Mouse (Mus musculus): ENCODE measurements around the gene Nlrp6. TPM values are rescaled to one million over a fixed set of nuclear protein-coding genes. Genes with fewer than 3 reads are reported as not detected.

The Nlrp6 gene
- polyA plus RNA-seq, 1 experiment from 2014 or later: 0.16 TPM

DNA sequence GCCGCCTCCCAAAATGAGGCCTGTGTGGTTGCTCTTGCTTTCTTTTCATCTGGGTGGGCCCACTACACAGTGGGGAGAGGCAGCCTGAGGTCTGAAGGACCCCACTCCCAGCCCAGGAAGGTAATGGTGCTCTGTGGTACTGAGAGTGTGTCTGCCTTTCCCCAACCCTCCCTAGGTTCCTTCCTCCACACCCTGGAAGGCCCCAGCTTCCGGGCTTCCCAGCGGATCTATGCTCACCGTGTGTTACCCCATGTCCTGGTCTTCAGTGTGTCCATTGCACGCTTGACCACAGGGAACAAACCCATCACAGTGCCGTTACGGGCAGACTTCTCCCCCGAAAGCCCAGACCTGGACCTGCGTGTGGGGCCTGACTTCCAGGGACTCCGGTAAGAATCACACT lies 22.1 kb downstream of the Nlrp6 start:
- no peak for ATAC-seq (ENCODE audit: low read depth)
- H3K4me1 ChIP-seq (replicated peaks; ENCODE audit: control insufficient read depth, insufficient read depth, low read length): peaks cover 21% of the 10 kb centered on the region
- H3K9ac ChIP-seq (ENCODE audit: low read length): peak overlapping the region; percentile 86; the same call in 1 of the 2 replicates
- no peaks in the 10 kb centered on the region for H3K27me3 ChIP-seq (ENCODE audit: control insufficient read depth, insufficient read depth, low read depth, low read length)
- H3K4me3 ChIP-seq (ENCODE audit: low read length): no peak overlapping the region
- peaks cover 10% of the 10 kb centered on the region for H3K36me3 ChIP-seq (ENCODE audit: control insufficient read depth, insufficient read depth, low read length)
- 86% methylated on average over 10 of the region's 10 CpGs for WGBS
- H3K27ac ChIP-seq (ENCODE audit: low read length): peak overlapping the region; percentile 95
- peak overlapping the region; percentile 62 for H3K4me2 ChIP-seq (ENCODE audit: low read depth, low read length)
- H3K9me3 ChIP-seq (ENCODE audit: control insufficient read depth, low read length): no peaks in the 10 kb centered on the region

DNA sequence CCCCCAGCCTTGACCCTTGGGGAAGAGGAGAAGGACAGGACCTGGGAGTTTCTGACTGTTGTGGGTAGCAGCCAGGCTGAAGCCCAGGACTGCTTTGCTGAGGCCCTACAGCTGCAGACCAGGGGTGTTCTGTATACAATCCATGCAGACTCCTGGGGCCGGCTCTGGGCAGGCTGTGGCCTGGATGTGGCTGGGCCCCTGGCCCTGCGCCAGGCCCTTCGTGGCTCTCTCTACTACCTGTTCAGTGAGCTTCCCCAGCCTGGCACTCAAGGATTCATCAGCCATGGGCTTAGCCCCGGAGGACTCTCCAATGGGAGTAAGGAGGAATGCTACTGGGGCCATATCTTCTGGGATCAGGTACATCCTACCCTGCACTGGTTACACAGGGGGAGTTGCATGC lies 22.7 kb downstream of the Nlrp6 start:
- WGBS: 62% methylated on average over 4 of the region's 4 CpGs
- H3K4me3 ChIP-seq (ENCODE audit: low read length): no peak overlapping the region
- H3K9ac ChIP-seq (ENCODE audit: low read length): no peak overlapping the region; the same call in 1 of the 2 replicates
- H3K27ac ChIP-seq (ENCODE audit: low read length): no peak overlapping the region
- H3K4me2 ChIP-seq (ENCODE audit: low read depth, low read length): no peak overlapping the region
- H3K9me3 ChIP-seq (ENCODE audit: control insufficient read depth, low read length): no peaks in the 10 kb centered on the region
- ATAC-seq (ENCODE audit: low read depth): no peak
- H3K4me1 ChIP-seq (replicated peaks; ENCODE audit: control insufficient read depth, insufficient read depth, low read length): peaks cover 21% of the 10 kb centered on the region
- H3K27me3 ChIP-seq (ENCODE audit: control insufficient read depth, insufficient read depth, low read depth, low read length): no peaks in the 10 kb centered on the region
- H3K36me3 ChIP-seq (ENCODE audit: control insufficient read depth, insufficient read depth, low read length): peaks cover 15% of the 10 kb centered on the region

GRCm38 (mm10) chr7:140944236-140944635 lies 23.5 kb downstream of the Nlrp6 start:
- no peak for ATAC-seq (ENCODE audit: low read depth)
- Histone ChIP-seq H3K9ac (ENCODE audit: low read length) (no peak overlapping the region), H3K9me3 (ENCODE audit: control insufficient read depth, low read length) (no peaks in the 10 kb centered on the region), H3K36me3 (ENCODE audit: control insufficient read depth, insufficient read depth, low read length) (peaks cover 23% of the 10 kb centered on the region), H3K27me3 (ENCODE audit: control insufficient read depth, insufficient read depth, low read depth, low read length) (no peaks in the 10 kb centered on the region), H3K4me3 (ENCODE audit: low read length) (no peak overlapping the region), H3K27ac (ENCODE audit: low read length) (no peak overlapping the region), H3K4me2 (ENCODE audit: low read depth, low read length) (no peak overlapping the region), H3K4me1 (replicated peaks; ENCODE audit: control insufficient read depth, insufficient read depth, low read length) (peaks cover 20% of the 10 kb centered on the region)
- WGBS: 84% methylated on average over 7 of the region's 7 CpGs

- H3K4me2 ChIP-seq (ENCODE audit: low read depth, low read length): no peak overlapping the region
- H3K27ac ChIP-seq (ENCODE audit: low read length): no peak overlapping the region
- 87% methylated on average over 5 of the region's 5 CpGs for WGBS
- H3K36me3 ChIP-seq (ENCODE audit: control insufficient read depth, insufficient read depth, low read length): peaks cover 26% of the 10 kb centered on the region
- H3K9me3 ChIP-seq (ENCODE audit: control insufficient read depth, low read length): no peaks in the 10 kb centered on the region
- no peak overlapping the region for H3K4me3 ChIP-seq (ENCODE audit: low read length)
- no peak for ATAC-seq (ENCODE audit: low read depth)
- no peaks in the 10 kb centered on the region for H3K27me3 ChIP-seq (ENCODE audit: control insufficient read depth, insufficient read depth, low read depth, low read length)
- H3K9ac ChIP-seq (ENCODE audit: low read length): no peak overlapping the region
- peaks cover 16% of the 10 kb centered on the region for H3K4me1 ChIP-seq (replicated peaks; ENCODE audit: control insufficient read depth, insufficient read depth, low read length)
These were observed 24.5 kb downstream of the Nlrp6 start for GRCm38 (mm10) chr7:140945247-140945646.

DNA sequence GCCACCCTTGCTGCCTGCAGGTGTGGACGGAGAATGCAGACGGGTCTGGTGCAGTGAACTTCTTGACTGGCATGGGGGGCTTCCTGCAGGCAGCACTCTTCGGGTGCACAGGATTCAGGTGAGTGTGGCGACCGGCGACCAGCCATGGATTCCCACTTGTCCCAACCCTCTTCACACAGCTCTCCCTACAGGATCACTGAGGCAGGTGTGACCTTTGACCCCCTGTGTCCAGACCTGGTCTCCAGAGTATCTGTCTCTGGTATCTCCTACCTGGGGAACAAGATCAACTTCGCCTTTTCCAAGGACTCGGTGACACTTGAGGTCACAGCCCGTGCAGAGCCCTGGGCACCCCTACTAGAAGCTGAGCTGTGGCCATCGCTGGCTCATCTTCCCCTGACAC lies 25.6 kb downstream of the Nlrp6 start:
- Histone ChIP-seq H3K4me3 (ENCODE audit: low read length) (no peak overlapping the region), H3K27me3 (ENCODE audit: control insufficient read depth, insufficient read depth, low read depth, low read length) (no peaks in the 10 kb centered on the region), H3K9ac (ENCODE audit: low read length) (no peak overlapping the region), H3K27ac (ENCODE audit: low read length) (no peak overlapping the region), H3K4me2 (ENCODE audit: low read depth, low read length) (no peak overlapping the region), H3K36me3 (ENCODE audit: control insufficient read depth, insufficient read depth, low read length) (peaks cover 26% of the 10 kb centered on the region), H3K4me1 (replicated peaks; ENCODE audit: control insufficient read depth, insufficient read depth, low read length) (peaks cover 26% of the 10 kb centered on the region), H3K9me3 (ENCODE audit: control insufficient read depth, low read length) (no peaks in the 10 kb centered on the region)
- 87% methylated on average over 10 of the region's 10 CpGs for WGBS
- no peak for ATAC-seq (ENCODE audit: low read depth)

- Histone ChIP-seq H3K36me3 (ENCODE audit: control insufficient read depth, insufficient read depth, low read length) (peaks cover 26% of the 10 kb centered on the region), H3K9ac (ENCODE audit: low read length) (no peak overlapping the region), H3K27ac (ENCODE audit: low read length) (peak overlapping the region; percentile 33; the same call in 1 of the 2 replicates), H3K9me3 (ENCODE audit: control insufficient read depth, low read length) (no peaks in the 10 kb centered on the region), H3K4me3 (ENCODE audit: low read length) (no peak overlapping the region), H3K4me2 (ENCODE audit: low read depth, low read length) (no peak overlapping the region), H3K4me1 (replicated peaks; ENCODE audit: control insufficient read depth, insufficient read depth, low read length) (peaks cover 28% of the 10 kb centered on the region), H3K27me3 (ENCODE audit: control insufficient read depth, insufficient read depth, low read depth, low read length) (no peaks in the 10 kb centered on the region)
- ATAC-seq (ENCODE audit: low read depth): no peak
- 33% methylated on average over 7 of the region's 7 CpGs for WGBS
These were observed 26.3 kb downstream of the Nlrp6 start for GRCm38 (mm10) chr7:140946980-140947379.

- Histone ChIP-seq H3K4me3 (ENCODE audit: low read length) (no peak overlapping the region), H3K9ac (ENCODE audit: low read length) (no peak overlapping the region), H3K36me3 (ENCODE audit: control insufficient read depth, insufficient read depth, low read length) (peaks cover 26% of the 10 kb centered on the region), H3K27me3 (ENCODE audit: control insufficient read depth, insufficient read depth, low read depth, low read length) (no peaks in the 10 kb centered on the region), H3K4me1 (replicated peaks; ENCODE audit: control insufficient read depth, insufficient read depth, low read length) (peaks cover 18% of the 10 kb centered on the region), H3K9me3 (ENCODE audit: control insufficient read depth, low read length) (no peaks in the 10 kb centered on the region), H3K4me2 (ENCODE audit: low read depth, low read length) (no peak overlapping the region), H3K27ac (ENCODE audit: low read length) (peak overlapping the region; percentile 14; the same call in 1 of the 2 replicates)
- ATAC-seq (ENCODE audit: low read depth): no peak
- WGBS: 65% methylated on average over 8 of the region's 8 CpGs
These were observed 27.5 kb downstream of the Nlrp6 start for GRCm38 (mm10) chr7:140948161-140948560.

DNA sequence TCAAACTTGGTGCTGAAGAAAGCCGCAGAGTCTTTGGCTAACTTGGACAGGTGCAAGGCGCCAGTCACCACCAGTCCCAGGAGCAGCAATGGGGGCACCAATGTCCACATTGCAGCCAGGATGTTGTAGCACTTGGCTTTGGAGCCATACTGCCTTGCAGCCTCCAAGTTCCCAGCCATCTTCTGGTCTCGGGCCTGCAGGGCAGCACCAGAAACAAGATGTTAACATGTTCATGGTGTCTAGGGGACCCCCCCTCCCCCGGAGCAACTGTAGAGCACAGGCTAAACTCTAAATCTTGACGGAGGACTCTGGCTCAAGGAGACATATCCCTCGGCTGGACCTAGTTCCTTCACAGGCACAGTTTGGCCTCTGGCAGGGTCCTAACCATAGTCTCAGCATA lies 28.6 kb downstream of the Nlrp6 start:
- no peak overlapping the region for H3K4me3 ChIP-seq (ENCODE audit: low read length)
- no peaks in the 10 kb centered on the region for H3K9me3 ChIP-seq (ENCODE audit: control insufficient read depth, low read length)
- H3K4me2 ChIP-seq (ENCODE audit: low read depth, low read length): no peak overlapping the region
- peaks cover 26% of the 10 kb centered on the region for H3K36me3 ChIP-seq (ENCODE audit: control insufficient read depth, insufficient read depth, low read length)
- 84% methylated on average over 6 of the region's 6 CpGs for WGBS
- H3K27ac ChIP-seq (ENCODE audit: low read length): no peak overlapping the region
- no peaks in the 10 kb centered on the region for H3K27me3 ChIP-seq (ENCODE audit: control insufficient read depth, insufficient read depth, low read depth, low read length)
- H3K9ac ChIP-seq (ENCODE audit: low read length): no peak overlapping the region
- ATAC-seq (ENCODE audit: low read depth): no peak
- peaks cover 19% of the 10 kb centered on the region for H3K4me1 ChIP-seq (replicated peaks; ENCODE audit: control insufficient read depth, insufficient read depth, low read length)

DNA sequence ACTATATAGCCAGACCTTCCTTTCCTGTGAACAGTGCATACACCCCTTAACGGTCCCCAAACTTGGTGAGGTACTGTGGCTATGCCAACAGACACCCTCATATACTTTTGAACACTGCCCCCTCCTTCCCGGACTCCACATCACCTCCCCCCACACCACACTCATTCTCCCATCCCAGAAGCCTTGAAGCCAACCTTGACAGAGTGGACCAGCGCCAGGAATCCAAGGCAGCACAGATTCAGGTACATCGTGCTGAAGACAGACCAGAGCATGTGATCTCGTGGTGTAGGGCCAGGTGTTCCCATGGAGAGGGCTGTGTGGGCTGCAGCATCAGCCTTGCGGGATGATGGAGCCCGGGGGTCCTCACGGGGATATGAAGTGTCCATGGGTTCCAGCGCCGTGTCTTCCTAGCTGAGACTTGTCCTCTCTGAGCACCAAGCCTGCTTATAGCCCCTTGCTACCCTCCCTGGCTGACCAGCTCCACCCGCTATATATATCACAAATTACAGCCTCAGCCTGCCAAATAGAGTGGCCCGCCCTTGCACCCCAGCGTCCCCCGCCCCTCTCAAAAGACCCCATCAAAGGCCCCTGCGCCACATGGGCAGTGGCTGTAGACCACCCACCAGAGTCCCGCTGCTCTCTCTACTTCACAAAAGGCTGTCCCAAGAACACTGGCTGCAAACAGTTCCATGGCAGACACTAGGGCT lies 29.3 kb downstream of the Nlrp6 start, which contains the start of gene Ifitm5:
Gene Ifitm5 (minus strand): TSS at position 468 of the 707 bp plus-strand sequence.
- Histone ChIP-seq H3K4me1 (replicated peaks; ENCODE audit: control insufficient read depth, insufficient read depth, low read length) (peaks cover 22% of the 10 kb centered on the region), H3K4me2 (ENCODE audit: low read depth, low read length) (peak within 1 kb of the TSS; percentile 19), H3K36me3 (ENCODE audit: control insufficient read depth, insufficient read depth, low read length) (peaks cover 26% of the 10 kb centered on the region), H3K9me3 (ENCODE audit: control insufficient read depth, low read length) (no peaks in the 10 kb centered on the region), H3K27me3 (ENCODE audit: control insufficient read depth, insufficient read depth, low read depth, low read length) (no peaks in the 10 kb centered on the region), H3K27ac (ENCODE audit: low read length) (peak within 1 kb of the TSS; percentile 56), H3K9ac (ENCODE audit: low read length) (peak within 1 kb of the TSS; percentile 34; the same call in 1 of the 2 replicates), H3K4me3 (ENCODE audit: low read length) (no peak within 1 kb of the TSS)
- no peak for ATAC-seq (ENCODE audit: low read depth)
- WGBS: 86% methylated on average over 16 of the region's 16 CpGs

Data from lung, embryonic 16.5 days (tissue).